Mouse (Mus musculus): ENCODE measurements around the gene Cenpm.
A peak's percentile ranks its signal among the peaks of the same experiment; 100 is the strongest.

GRCm38 (mm10) chr15:82259510-82259909 is 15.0 kb upstream of the Cenpm start:
- TF ChIP-seq POLR2A (IDR thresholded peaks at IDR 0.05; ENCODE audit: low read depth, low read length) (no peak), CTCF (conservative IDR thresholded peaks at IDR 0.05; ENCODE audit: insufficient read depth, insufficient read length, low read depth, low read length) (peak; percentile 87)
